Mouse (Mus musculus): ENCODE measurements around the gene Prrx1. TPM values are rescaled to one million over a fixed set of nuclear protein-coding genes. Genes with fewer than 3 reads are reported as not detected.

Gene Prrx1
- polyA plus RNA-seq (2016; fragmentation: Nextera tagmentation; extraction: Ambion mirVana) = 29.4 and 29.7 TPM in 2 replicates

DNA sequence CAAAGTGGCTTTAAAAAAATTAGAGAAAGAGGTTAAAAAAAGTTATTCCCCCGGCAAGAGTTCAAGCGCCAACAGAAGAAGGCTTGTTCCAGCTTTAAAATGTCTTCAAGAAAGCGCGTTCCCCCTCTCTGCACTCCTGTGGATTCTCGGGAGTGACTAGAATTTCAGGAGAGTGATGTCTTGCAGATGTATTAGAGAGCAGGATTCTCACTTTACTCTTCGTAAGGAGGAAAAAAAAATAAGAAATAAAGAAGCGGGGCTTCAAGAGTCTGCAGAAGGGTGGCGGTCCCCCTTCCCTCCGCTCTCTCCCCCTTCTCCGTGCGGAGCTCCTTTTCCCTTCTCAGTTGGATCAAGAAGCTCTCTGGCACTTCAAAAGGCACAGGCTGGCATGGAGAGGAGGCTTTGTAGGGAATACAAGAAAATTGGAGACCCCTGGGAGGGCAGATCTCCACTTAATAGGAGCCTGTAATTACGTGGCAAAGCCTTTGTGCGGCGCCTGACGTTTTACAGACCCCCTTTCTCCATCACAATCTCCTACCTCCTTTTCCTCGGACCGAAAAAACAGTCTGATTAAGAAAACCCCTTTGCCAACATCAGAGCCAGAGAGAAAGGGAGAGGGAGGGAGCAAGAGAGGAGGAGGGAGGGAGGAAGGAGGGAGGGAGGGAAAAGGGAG, at the start of gene Prrx1:
Prrx1 (minus strand) TSS at position 610 of the 673 bp plus-strand sequence.
- Histone ChIP-seq H3K27me3 (peaks cover 68% of the 10 kb centered on the region), H3K4me2 (peak within 1 kb of the TSS; percentile 83), H3K4me1 (peaks cover 43% of the 10 kb centered on the region), H3K27ac (peak within 1 kb of the TSS; percentile 71), H3K9ac (peak within 1 kb of the TSS; percentile 75), H3K4me3 (replicated peaks) (peak within 1 kb of the TSS; percentile 56), H3K9me3 (no peaks in the 10 kb centered on the region), H3K36me3 (replicated peaks) (no peaks in the 10 kb centered on the region)
- under 1% methylated on average over 17 of the region's 17 CpGs for WGBS
- ATAC-seq (ENCODE audit: low FRiP score) = peak; percentile 72

- Histone ChIP-seq H3K27ac (no peak overlapping the region), H3K36me3 (replicated peaks) (no peaks in the 10 kb centered on the region), H3K9ac (no peak overlapping the region), H3K27me3 (no peaks in the 10 kb centered on the region), H3K4me1 (no peaks in the 10 kb centered on the region), H3K4me2 (no peak overlapping the region), H3K9me3 (no peaks in the 10 kb centered on the region), H3K4me3 (replicated peaks) (no peak overlapping the region)
- no peak for ATAC-seq (ENCODE audit: low FRiP score)
- 68% methylated on average over 8 of the region's 8 CpGs for WGBS
Observed at GRCm38 (mm10) chr1:163362202-163362601, 48.7 kb upstream of the Prrx1 start.

DNA sequence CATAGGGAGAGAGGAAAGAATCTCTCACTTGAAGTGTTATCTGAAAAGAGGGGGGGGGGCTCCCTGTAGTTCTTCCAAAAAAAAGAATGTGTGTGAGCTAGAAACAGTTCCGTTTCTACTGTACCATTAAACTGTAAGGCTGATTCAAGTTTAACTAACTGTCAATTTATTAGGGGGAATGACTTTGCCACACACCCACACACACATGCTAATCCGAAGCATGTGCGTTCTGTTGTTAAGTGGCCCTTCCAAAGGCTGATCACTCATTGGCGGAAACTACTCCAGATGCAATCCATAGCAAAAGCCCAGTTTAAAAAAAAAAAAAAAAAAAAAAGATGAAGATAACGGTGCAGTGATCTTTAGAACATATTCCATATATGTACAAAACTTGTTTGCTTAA, 47.9 kb upstream of the Prrx1 start:
- WGBS = 80% methylated on average over 5 of the region's 5 CpGs
- no peaks in the 10 kb centered on the region for H3K27me3 ChIP-seq
- ATAC-seq (ENCODE audit: low FRiP score) = no peak
- no peaks in the 10 kb centered on the region for H3K36me3 ChIP-seq (replicated peaks)
- H3K27ac ChIP-seq = no peak overlapping the region
- H3K9me3 ChIP-seq = no peaks in the 10 kb centered on the region
- H3K4me2 ChIP-seq = no peak overlapping the region
- H3K4me3 ChIP-seq (replicated peaks) = no peak overlapping the region
- H3K4me1 ChIP-seq = no peaks in the 10 kb centered on the region
- no peak overlapping the region for H3K9ac ChIP-seq

- no peak overlapping the region for H3K4me3 ChIP-seq (replicated peaks)
- H3K27me3 ChIP-seq = no peaks in the 10 kb centered on the region
- H3K27ac ChIP-seq = no peak overlapping the region
- ATAC-seq (ENCODE audit: low FRiP score) = no peak
- 63% methylated on average over 6 of the region's 6 CpGs for WGBS
- no peaks in the 10 kb centered on the region for H3K9me3 ChIP-seq
- no peak overlapping the region for H3K4me2 ChIP-seq
- no peak overlapping the region for H3K9ac ChIP-seq
- no peaks in the 10 kb centered on the region for H3K4me1 ChIP-seq
- H3K36me3 ChIP-seq (replicated peaks) = no peaks in the 10 kb centered on the region
Observed at GRCm38 (mm10) chr1:163360796-163361195, 47.3 kb upstream of the Prrx1 start.

DNA sequence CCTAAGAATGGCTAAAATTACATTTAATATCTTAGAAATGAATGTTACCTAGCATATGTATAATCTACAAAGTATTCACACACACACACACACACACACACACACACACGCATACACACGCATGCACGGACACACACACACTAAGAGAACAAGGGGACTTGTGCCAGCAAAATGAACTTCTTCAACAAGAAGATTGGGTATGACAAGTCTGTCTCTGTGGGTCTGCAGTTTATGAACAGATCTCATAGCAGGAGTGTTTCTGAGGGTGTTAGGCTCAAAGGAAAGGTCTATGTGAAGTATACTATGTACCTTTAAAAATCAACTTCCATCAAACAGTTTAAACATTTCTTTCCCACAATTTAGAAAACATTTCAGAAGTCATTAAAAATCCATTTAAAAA, 46.0 kb upstream of the Prrx1 start:
- no peaks in the 10 kb centered on the region for H3K27me3 ChIP-seq
- no peak overlapping the region for H3K4me2 ChIP-seq
- H3K9me3 ChIP-seq = no peaks in the 10 kb centered on the region
- no peaks in the 10 kb centered on the region for H3K36me3 ChIP-seq (replicated peaks)
- H3K27ac ChIP-seq = no peak overlapping the region
- 90% methylated on average over 3 of the region's 3 CpGs for WGBS
- H3K4me3 ChIP-seq (replicated peaks) = no peak overlapping the region
- no peak for ATAC-seq (ENCODE audit: low FRiP score)
- no peaks in the 10 kb centered on the region for H3K4me1 ChIP-seq
- no peak overlapping the region for H3K9ac ChIP-seq

GRCm38 (mm10) chr1:163358165-163358564, 44.7 kb upstream of the Prrx1 start:
- no peak overlapping the region for H3K9ac ChIP-seq
- no peak overlapping the region for H3K4me3 ChIP-seq (replicated peaks)
- no peaks in the 10 kb centered on the region for H3K36me3 ChIP-seq (replicated peaks)
- no peaks in the 10 kb centered on the region for H3K4me1 ChIP-seq
- no peak overlapping the region for H3K4me2 ChIP-seq
- H3K27ac ChIP-seq = no peak overlapping the region
- ATAC-seq (ENCODE audit: low FRiP score) = no peak
- H3K27me3 ChIP-seq = no peaks in the 10 kb centered on the region
- 69% methylated on average over 7 of the region's 7 CpGs for WGBS
- H3K9me3 ChIP-seq = no peaks in the 10 kb centered on the region

DNA sequence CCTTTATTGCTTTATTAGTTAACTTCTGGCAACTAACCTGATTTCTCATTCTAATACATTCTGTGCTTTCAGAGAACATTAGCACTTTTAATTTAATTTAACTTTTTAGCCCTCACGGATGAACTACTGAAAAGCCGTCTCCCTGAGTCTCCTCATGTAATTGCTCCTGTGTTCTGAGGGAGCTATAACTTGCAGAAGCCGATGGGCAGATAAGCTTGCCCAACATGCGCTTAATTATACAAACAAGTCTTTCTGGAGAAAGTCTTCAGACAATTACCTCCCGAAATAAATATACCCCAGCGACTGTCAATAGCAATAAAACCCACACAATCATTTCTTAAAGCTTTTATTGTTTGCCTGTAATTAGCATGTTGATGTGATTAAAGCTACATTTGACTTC, 44.2 kb upstream of the Prrx1 start:
- Histone ChIP-seq H3K4me2 (no peak overlapping the region), H3K27me3 (no peaks in the 10 kb centered on the region), H3K4me1 (no peaks in the 10 kb centered on the region), H3K9ac (no peak overlapping the region), H3K4me3 (replicated peaks) (no peak overlapping the region), H3K27ac (no peak overlapping the region), H3K9me3 (no peaks in the 10 kb centered on the region), H3K36me3 (replicated peaks) (no peaks in the 10 kb centered on the region)
- WGBS = 55% methylated on average over 6 of the region's 6 CpGs
- ATAC-seq (ENCODE audit: low FRiP score) = no peak

- no peak overlapping the region for H3K27ac ChIP-seq
- H3K4me2 ChIP-seq = no peak overlapping the region
- no peak for ATAC-seq (ENCODE audit: low FRiP score)
- H3K4me1 ChIP-seq = no peaks in the 10 kb centered on the region
- no peaks in the 10 kb centered on the region for H3K36me3 ChIP-seq (replicated peaks)
- no peak overlapping the region for H3K9ac ChIP-seq
- H3K9me3 ChIP-seq = no peaks in the 10 kb centered on the region
- H3K27me3 ChIP-seq = no peaks in the 10 kb centered on the region
- WGBS = 60% methylated on average over 4 of the region's 4 CpGs
- H3K4me3 ChIP-seq (replicated peaks) = no peak overlapping the region
Observed at GRCm38 (mm10) chr1:163356167-163356566, 42.7 kb upstream of the Prrx1 start.

DNA sequence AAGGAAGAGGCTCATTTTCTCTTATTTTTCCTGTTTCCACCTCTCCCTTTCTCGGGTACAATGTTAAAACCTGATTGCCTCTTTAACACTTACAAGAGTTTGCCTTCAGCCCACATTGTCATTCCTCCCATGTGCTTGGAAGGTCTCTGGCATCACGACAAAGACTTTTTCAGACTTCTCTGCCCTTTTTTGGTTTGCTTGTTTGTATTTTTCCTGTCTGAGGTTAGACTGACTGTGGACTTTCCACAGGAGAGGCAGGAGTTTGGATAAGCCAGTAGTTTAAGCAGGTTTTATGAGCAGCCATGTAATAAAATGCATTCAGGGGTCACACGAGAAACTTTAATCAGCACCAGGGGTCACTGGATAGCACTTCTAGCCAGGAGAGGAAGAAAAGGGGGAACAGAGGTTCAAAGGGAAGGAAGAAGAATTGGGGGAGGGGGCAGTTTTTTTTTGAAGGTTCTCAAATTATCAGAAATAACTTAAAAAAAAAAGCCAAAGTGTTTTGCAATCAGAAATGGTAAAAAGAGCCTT, 42.2 kb upstream of the Prrx1 start:
- Histone ChIP-seq H3K36me3 (replicated peaks) (no peaks in the 10 kb centered on the region), H3K9me3 (no peaks in the 10 kb centered on the region), H3K4me1 (no peaks in the 10 kb centered on the region), H3K4me2 (no peak overlapping the region), H3K27me3 (no peaks in the 10 kb centered on the region), H3K4me3 (replicated peaks) (no peak overlapping the region), H3K27ac (no peak overlapping the region), H3K9ac (no peak overlapping the region)
- 45% methylated on average over 3 of the region's 3 CpGs for WGBS
- ATAC-seq (ENCODE audit: low FRiP score) = no peak

DNA sequence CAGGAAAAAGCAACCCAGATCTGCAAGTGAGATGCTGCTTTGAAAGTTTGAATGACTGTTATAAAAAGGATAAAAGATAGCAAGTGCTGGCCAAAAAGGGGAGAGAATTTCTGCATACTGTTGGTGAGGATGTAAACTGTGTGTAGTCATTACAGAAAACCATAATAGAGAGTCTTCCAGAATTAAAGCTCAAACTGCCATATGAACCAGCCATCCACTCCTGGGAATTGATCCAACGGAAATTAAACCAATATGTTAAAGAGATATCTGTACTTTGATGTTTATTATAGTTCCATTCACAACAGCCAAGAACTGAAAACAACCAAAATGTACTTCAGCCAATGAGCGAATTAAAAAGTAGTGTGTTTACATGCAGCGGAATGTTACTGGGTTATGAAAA, 37.5 kb upstream of the Prrx1 start:
- Histone ChIP-seq H3K4me2 (no peak overlapping the region), H3K27ac (no peak overlapping the region), H3K36me3 (replicated peaks) (no peaks in the 10 kb centered on the region), H3K9ac (no peak overlapping the region), H3K4me3 (replicated peaks) (no peak overlapping the region), H3K9me3 (no peaks in the 10 kb centered on the region), H3K27me3 (no peaks in the 10 kb centered on the region), H3K4me1 (no peaks in the 10 kb centered on the region)
- WGBS = 86% methylated on average over 3 of the region's 3 CpGs
- ATAC-seq (ENCODE audit: low FRiP score) = no peak

DNA sequence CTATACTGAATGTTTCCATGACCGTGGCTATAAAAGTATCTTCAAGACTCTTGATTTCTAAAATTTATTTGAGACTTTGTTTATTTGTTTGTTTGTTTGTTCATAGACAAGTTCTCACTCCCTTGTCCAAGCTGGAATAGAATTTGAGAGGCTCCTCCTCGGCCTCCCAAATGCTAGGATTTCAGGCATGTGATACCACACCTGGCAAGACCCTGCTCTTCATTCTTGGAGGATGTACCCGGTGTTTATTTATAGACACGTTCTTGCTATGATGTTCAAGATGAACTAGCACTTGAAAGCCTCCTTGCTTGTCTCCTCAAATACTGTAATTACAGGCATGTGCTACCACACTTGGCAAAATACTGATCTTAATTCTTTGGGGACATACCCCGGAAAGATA, 32.0 kb upstream of the Prrx1 start:
- Histone ChIP-seq H3K4me3 (replicated peaks) (no peak overlapping the region), H3K9me3 (peaks cover 3% of the 10 kb centered on the region; the same call in 1 of the 2 replicates), H3K4me1 (no peaks in the 10 kb centered on the region), H3K9ac (no peak overlapping the region), H3K4me2 (no peak overlapping the region), H3K27ac (no peak overlapping the region), H3K27me3 (no peaks in the 10 kb centered on the region), H3K36me3 (replicated peaks) (no peaks in the 10 kb centered on the region)
- WGBS = 88% methylated on average over 5 of the region's 5 CpGs
- ATAC-seq (ENCODE audit: low FRiP score) = no peak

DNA sequence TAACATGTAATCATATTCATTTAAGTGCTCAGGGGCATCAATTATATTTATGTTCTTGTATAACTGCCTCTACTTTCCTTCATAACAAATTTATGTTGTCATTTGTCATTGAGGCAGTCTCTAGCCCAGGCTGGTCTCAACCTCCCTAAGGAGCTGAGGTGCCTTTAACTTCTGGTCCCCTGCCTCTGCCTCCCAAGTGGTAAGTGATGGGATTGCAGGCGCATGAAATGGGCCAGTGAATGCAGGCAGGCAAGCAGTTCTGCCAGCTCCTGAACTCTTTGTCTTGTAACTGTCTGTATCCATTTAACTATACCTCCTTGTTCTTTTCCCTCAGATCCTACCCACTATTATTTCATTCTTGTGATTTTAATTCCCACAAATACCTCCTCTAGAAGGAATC, 31.4 kb upstream of the Prrx1 start:
- H3K36me3 ChIP-seq (replicated peaks) = no peaks in the 10 kb centered on the region
- no peak overlapping the region for H3K4me2 ChIP-seq
- H3K27ac ChIP-seq = no peak overlapping the region
- WGBS = 25% methylated on average over 1 of the region's 1 CpGs
- no peaks in the 10 kb centered on the region for H3K4me1 ChIP-seq
- H3K9me3 ChIP-seq = peaks cover 3% of the 10 kb centered on the region; the same call in 1 of the 2 replicates
- H3K9ac ChIP-seq = no peak overlapping the region
- ATAC-seq (ENCODE audit: low FRiP score) = no peak
- H3K27me3 ChIP-seq = no peaks in the 10 kb centered on the region
- H3K4me3 ChIP-seq (replicated peaks) = no peak overlapping the region

GRCm38 (mm10) chr1:163339219-163339561, 25.7 kb upstream of the Prrx1 start:
- Histone ChIP-seq H3K36me3 (replicated peaks) (no peaks in the 10 kb centered on the region), H3K4me3 (replicated peaks) (no peak overlapping the region), H3K9me3 (peaks cover 3% of the 10 kb centered on the region; the same call in 1 of the 2 replicates), H3K9ac (no peak overlapping the region), H3K27me3 (no peaks in the 10 kb centered on the region), H3K4me1 (no peaks in the 10 kb centered on the region), H3K4me2 (no peak overlapping the region), H3K27ac (no peak overlapping the region)
- ATAC-seq (ENCODE audit: low FRiP score) = peak; percentile 37; the same call in 1 of the 2 replicates
- 71% methylated on average over 3 of the region's 3 CpGs for WGBS

Data from forebrain, embryonic 12.5 days (tissue).